Mouse (Mus musculus): ENCODE results near the gene Ppp2r3c. TPM values are rescaled to one million over a fixed set of nuclear protein-coding genes. Genes with fewer than 3 reads are reported as not detected.

Gene Ppp2r3c
- total and polyA plus RNA-seq, 3 experiments: 13.7 to 36.8 (median 31.1) TPM

DNA sequence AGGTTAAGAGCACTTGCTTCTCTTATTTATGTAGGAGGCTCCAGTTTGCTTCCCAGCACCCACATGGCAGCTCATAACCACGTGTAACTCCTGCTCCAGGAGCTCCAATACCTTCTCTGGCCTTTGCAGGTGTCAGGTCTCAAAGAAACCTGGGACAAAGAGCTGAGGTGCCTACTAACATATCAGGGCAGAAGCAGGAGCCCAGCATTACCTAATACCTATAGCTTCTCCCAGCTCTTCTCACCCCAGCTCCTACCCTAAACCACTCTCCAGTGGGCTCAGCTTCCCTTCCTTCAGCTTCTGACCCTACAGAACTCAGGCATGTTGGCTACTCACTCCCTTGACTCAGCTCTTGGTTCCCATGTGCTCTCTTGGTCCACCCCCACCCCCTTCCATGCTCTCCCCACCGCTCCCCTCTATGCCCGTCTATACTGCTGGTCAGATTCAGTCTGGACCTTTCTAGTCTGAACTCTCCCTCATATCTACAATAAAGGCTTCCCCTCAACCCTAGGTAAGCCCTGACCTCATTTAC, 1.9 kb downstream of the Ppp2r3c start:
- Histone ChIP-seq H3K4me1 (ENCODE audit: control insufficient read depth in 1 of 2, insufficient read depth in 2 of 2) (peaks cover 2 to 35% of the 10 kb centered on the region in 2 experiments; a peak in 2 of 4 replicates), H3K36me3 (replicated peaks in 1 of 2; ENCODE audit: control insufficient read depth in 1 of 2, insufficient read depth in 1 of 2, low read length in 1 of 2) (peaks cover 21 to 36% of the 10 kb centered on the region in 2 experiments), H3K27me3 (replicated peaks) (no peaks in the 10 kb centered on the region), H3K9me3 (replicated peaks; ENCODE audit: low read length) (no peaks in the 10 kb centered on the region), H3K27ac (ENCODE audit: insufficient read depth, low read depth) (no peak overlapping the region; the same call in 1 of the 2 replicates), H3K4me3 (replicated peaks in 1 of 3; ENCODE audit: low read depth in 2 of 3, low read length in 2 of 3, poor library complexity in 1 of 3) (peak overlapping the region; percentile 56 to 88 (median 69)), H3K79me2 (replicated peaks; ENCODE audit: control insufficient read depth, extremely low read depth, insufficient read depth, poor library complexity, severe bottlenecking) (peaks cover 54% of the 10 kb centered on the region), H3K4me2 (ENCODE audit: insufficient read depth, low read depth, poor library complexity, severe bottlenecking) (peak overlapping the region; percentile 97), H3K9ac (ENCODE audit: insufficient read depth, low read depth) (peak overlapping the region; percentile 97)
- in situ Hi-C loops (cut with MboI; ENCODE audit: low pct_ligation_motif_present, low pct_unique_long_range_greater_than_20kb, low sequenced_read_pairs): no loop called here
- DNase-seq (ENCODE audit: extremely low read depth): no peak
- TF ChIP-seq JUND (conservative IDR thresholded peaks at IDR 0.05; ENCODE audit: low read depth, low read length): no peak
- no peak for TF ChIP-seq E2F4 (IDR thresholded peaks at IDR 0.05; ENCODE audit: insufficient replicate concordance, low read depth, low read length)
- peak; percentile 68; the same call in 1 of the 2 replicates for TF ChIP-seq MAX (IDR thresholded peaks at IDR 0.05; ENCODE audit: low read length)
- no peak for TF ChIP-seq PAX5 (IDR thresholded peaks at IDR 0.05; ENCODE audit: low read length)
- no peak for TF ChIP-seq ZC3H11A (IDR thresholded peaks at IDR 0.05; ENCODE audit: low read depth, low read length)
- no peak for TF ChIP-seq NELFE (IDR thresholded peaks at IDR 0.05; ENCODE audit: low read depth, low read length)
- TF ChIP-seq MYC (IDR thresholded peaks at IDR 0.05; ENCODE audit: low read depth, low read length): peak; percentile 95
- TF ChIP-seq POLR2AphosphoS2 (IDR thresholded peaks at IDR 0.05; ENCODE audit: low read depth, low read length): no peak
- TF ChIP-seq SIN3A (IDR thresholded peaks at IDR 0.05; ENCODE audit: low read length): no peak
- TF ChIP-seq BHLHE40 (IDR thresholded peaks at IDR 0.05; ENCODE audit: low read depth, low read length): no peak
- no peak for TF ChIP-seq JUN (IDR thresholded peaks at IDR 0.05; ENCODE audit: insufficient read depth, low read depth, low read length)
- peak; percentile 41; the same call in 1 of the 2 replicates for TF ChIP-seq MXI1 (IDR thresholded peaks at IDR 0.05; ENCODE audit: low read depth, low read length)
- no peak for TF ChIP-seq NRF1 (IDR thresholded peaks at IDR 0.05; ENCODE audit: low read depth, low read length)
- no peak for TF ChIP-seq KAT2A (IDR thresholded peaks at IDR 0.05; ENCODE audit: insufficient replicate concordance, low read length)
- dilution Hi-C loops (cut with MboI; ENCODE audit: extremely low pct_ligation_motif_present, extremely low pct_unique_long_range_greater_than_20kb, low sequenced_read_pairs): no loop called here

DNA sequence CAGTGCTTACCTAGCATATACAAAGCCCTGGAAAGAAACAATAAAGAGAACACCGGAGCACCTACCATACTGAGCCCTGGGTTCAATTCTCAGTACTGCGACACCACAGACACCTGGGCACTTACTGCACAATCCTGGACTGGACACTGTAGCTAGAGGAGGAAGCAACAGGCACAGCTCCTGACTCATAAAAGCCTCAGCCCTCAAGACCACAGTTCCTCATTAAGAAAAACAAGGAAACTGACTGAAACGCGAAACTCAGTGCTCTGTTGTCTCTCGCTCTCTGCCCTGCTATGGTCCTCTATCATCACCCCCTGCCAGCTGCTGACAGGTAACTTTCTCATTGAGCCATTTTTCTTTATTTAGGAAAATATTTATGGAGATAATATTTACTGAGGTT, 3.5 kb downstream of the Ppp2r3c start, which contains the start of gene 1110008L16Rik:
TSS of gene 1110008L16Rik (plus strand) at position 242 of the 400 bp plus-strand sequence.
- no peaks in the 10 kb centered on the region for H3K9me3 ChIP-seq (replicated peaks; ENCODE audit: low read length)
- H3K9ac ChIP-seq (ENCODE audit: insufficient read depth, low read depth): peak within 1 kb of the TSS; percentile 97; the same call in 1 of the 2 replicates
- H3K27ac ChIP-seq (ENCODE audit: insufficient read depth, low read depth): no peak within 1 kb of the TSS
- in situ Hi-C loops (cut with MboI; ENCODE audit: low pct_ligation_motif_present, low pct_unique_long_range_greater_than_20kb, low sequenced_read_pairs) (no loop called here), dilution Hi-C loops (cut with MboI; ENCODE audit: extremely low pct_ligation_motif_present, extremely low pct_unique_long_range_greater_than_20kb, low sequenced_read_pairs) (no loop called here)
- peak; percentile 52 for DNase-seq (ENCODE audit: extremely low read depth)
- peak within 1 kb of the TSS in 1 of 3 experiments; percentile 15 for H3K4me3 ChIP-seq (replicated peaks in 1 of 3; ENCODE audit: low read depth in 2 of 3, low read length in 2 of 3, poor library complexity in 1 of 3)
- no peaks in the 10 kb centered on the region for H3K27me3 ChIP-seq (replicated peaks)
- TF ChIP-seq PAX5 (IDR thresholded peaks at IDR 0.05; ENCODE audit: low read length) (no peak), ZC3H11A (IDR thresholded peaks at IDR 0.05; ENCODE audit: low read depth, low read length) (no peak), MAFK (IDR thresholded peaks at IDR 0.05; ENCODE audit: insufficient replicate concordance, low read length) (no peak), MEF2A (IDR thresholded peaks at IDR 0.05; ENCODE audit: borderline replicate concordance, low read depth, low read length) (no peak), USF1 (IDR thresholded peaks at IDR 0.05; ENCODE audit: low read depth, low read length) (no peak), E2F4 (IDR thresholded peaks at IDR 0.05; ENCODE audit: insufficient replicate concordance, low read depth, low read length) (no peak), MXI1 (IDR thresholded peaks at IDR 0.05; ENCODE audit: low read depth, low read length) (no peak), JUN (IDR thresholded peaks at IDR 0.05; ENCODE audit: insufficient read depth, low read depth, low read length) (no peak), UBTF (IDR thresholded peaks at IDR 0.05; ENCODE audit: low read depth, low read length) (no peak), KAT2A (IDR thresholded peaks at IDR 0.05; ENCODE audit: insufficient replicate concordance, low read length) (no peak), RCOR1 (conservative IDR thresholded peaks at IDR 0.05; ENCODE audit: low read depth, low read length) (no peak), MYC (IDR thresholded peaks at IDR 0.05; ENCODE audit: low read depth, low read length) (no peak), IRF4 (IDR thresholded peaks at IDR 0.05; ENCODE audit: low read depth, low read length) (no peak), ELF1 (IDR thresholded peaks at IDR 0.05; ENCODE audit: low read depth, low read length) (no peak), USF2 (conservative IDR thresholded peaks at IDR 0.05; ENCODE audit: low read depth, low read length) (no peak), MAX (IDR thresholded peaks at IDR 0.05; ENCODE audit: low read length) (no peak)
- H3K36me3 ChIP-seq (replicated peaks in 1 of 2; ENCODE audit: control insufficient read depth in 1 of 2, insufficient read depth in 1 of 2, low read length in 1 of 2): peaks cover 33 to 45% of the 10 kb centered on the region in 2 experiments
- H3K79me2 ChIP-seq (replicated peaks; ENCODE audit: control insufficient read depth, extremely low read depth, insufficient read depth, poor library complexity, severe bottlenecking): peaks cover 43% of the 10 kb centered on the region
- peak within 1 kb of the TSS; percentile 55; the same call in 1 of the 2 replicates for H3K4me2 ChIP-seq (ENCODE audit: insufficient read depth, low read depth, poor library complexity, severe bottlenecking)
- peaks cover 2 to 29% of the 10 kb centered on the region in 2 experiments; a peak in 2 of 4 replicates for H3K4me1 ChIP-seq (ENCODE audit: control insufficient read depth in 1 of 2, insufficient read depth in 2 of 2)
